Mouse (Mus musculus) liver, adult 10 weeks (tissue): ENCODE results near the gene Kcnk15. TPM values are rescaled to one million over a fixed set of nuclear protein-coding genes. Genes with fewer than 3 reads are reported as not detected.

Experiments used
- polyA plus RNA-seq: library from polyadenylated mRNA; stranded (reverse); fragments of 350-450 nt; fragmentation: Illumina TruSeq; extraction: RNeasy Lipid Tissue Mini Kit (QIAGEN cat#74804); gene quantifications from one replicate; pipeline ENCODE4 v1.2.3, GENCODE M21; 2014; ENCODE audit warnings: low read depth, low replicate concordance

Gene Kcnk15
- polyA plus RNA-seq: not detected

DNA sequence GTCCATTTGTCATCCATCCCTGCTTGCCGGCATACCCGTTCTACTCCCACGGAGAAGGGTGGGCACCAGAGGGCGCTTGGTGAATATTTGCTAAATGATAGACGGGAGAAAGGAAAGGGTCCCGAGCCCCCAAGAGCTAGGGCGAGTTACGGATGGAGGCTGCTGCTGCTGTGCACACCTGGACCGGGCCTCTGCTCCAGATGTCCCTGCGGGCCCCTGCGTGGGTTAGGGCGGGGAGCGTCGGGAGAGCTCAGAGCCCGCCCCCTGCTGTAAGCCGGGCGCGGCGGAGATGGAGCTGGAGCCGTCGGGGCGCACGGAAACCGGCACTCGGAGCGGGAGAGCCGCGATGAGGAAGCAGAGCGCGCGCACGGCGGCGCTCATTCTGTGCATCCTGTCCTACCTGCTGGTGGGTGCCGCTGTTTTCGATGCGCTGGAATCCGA is at the start of gene Kcnk15:
Kcnk15 (plus strand) TSS at position 191 of the 441 bp plus-strand sequence.

DNA sequence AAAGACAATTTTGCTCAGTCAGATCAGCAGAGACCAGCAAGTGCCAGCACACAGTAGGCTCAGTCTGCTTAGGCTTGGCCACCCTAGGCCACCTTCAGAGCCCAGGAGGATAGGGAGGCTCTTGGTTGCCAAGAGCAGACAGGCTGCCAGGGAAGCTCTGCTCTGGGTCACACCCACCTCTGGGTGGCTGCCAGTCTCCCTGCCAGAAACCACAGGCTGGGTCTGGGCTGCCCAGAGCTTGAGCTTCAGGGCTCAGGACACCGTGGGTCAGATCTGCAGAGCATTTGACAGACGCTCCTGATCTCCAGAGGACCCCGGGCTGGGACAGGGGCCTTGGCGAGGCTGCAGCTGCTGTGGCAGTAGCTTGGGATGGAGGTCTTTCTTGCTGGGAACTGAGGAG is 32.8 kb upstream of the Kcnk15 start, which contains the start of gene Ccn5:
Ccn5 (plus strand) TSS at position 255 of the 400 bp plus-strand sequence.

Other genes with a start within 250 kb of the Kcnk15 start
- gene Serinc3, start 208.5 kb upstream of the Kcnk15 start, polyA plus RNA-seq: 201 TPM
- gene Pkig, start 195.3 kb upstream of the Kcnk15 start, polyA plus RNA-seq: 10.3 TPM
- 0.45 TPM for gene Ada, start 103.4 kb upstream of the Kcnk15 start, polyA plus RNA-seq
- gene Ccn5, start 32.8 kb upstream of the Kcnk15 start, polyA plus RNA-seq: not detected
- gene Rims4, start 65.0 kb downstream of the Kcnk15 start, polyA plus RNA-seq: not detected
- 91.6 TPM for gene Ywhab, start 141.3 kb downstream of the Kcnk15 start, polyA plus RNA-seq
- not detected for gene Pabpc1l, start 171.8 kb downstream of the Kcnk15 start, polyA plus RNA-seq
- 24.6 TPM for gene Stk4, start 216.7 kb downstream of the Kcnk15 start, polyA plus RNA-seq
- gene Tomm34, start 217.5 kb downstream of the Kcnk15 start, polyA plus RNA-seq: 3.7 TPM